Mouse (Mus musculus): ENCODE results near the gene Smg5.
A peak's percentile ranks its signal among the peaks of the same experiment; 100 is the strongest.
"Not testable (repeated sequence)": the region's sequence is repeated elsewhere in the genome, so short reads cannot be mapped to it uniquely, and the experiment has no call there.

Smg5 gene

GRCm38 (mm10) chr3:88336058-88337013, at the start of gene Smg5, which contains the start of gene Tmem79:
TSS of gene Smg5 (plus strand) at chr3:88336260.
TSS of gene Tmem79 (minus strand) at chr3:88336148.
- DNase-seq, result peak; percentile 97

GRCm38 (mm10) chr3:88287110-88287509, 49.0 kb upstream of the Smg5 start, which contains the start of gene Gm38392:
TSS of gene Gm38392 (minus strand) at chr3:88287210.
- DNase-seq, result no peak

- not testable (repeated sequence) for DNase-seq
Measured at GRCm38 (mm10) chr3:88288133-88288713, 47.8 kb upstream of the Smg5 start.

GRCm38 (mm10) chr3:88291970-88292369, 44.1 kb upstream of the Smg5 start:
- peak; percentile 35 to 54 for DNase-seq

- not testable (repeated sequence) for DNase-seq
Measured at GRCm38 (mm10) chr3:88295272-88295671, 40.8 kb upstream of the Smg5 start.

- no peak for DNase-seq
Measured at GRCm38 (mm10) chr3:88296110-88296560, 39.9 kb upstream of the Smg5 start.

GRCm38 (mm10) chr3:88296561-88297318, 39.3 kb upstream of the Smg5 start, which contains the start of the genes Tsacc and Cct3:
TSS of gene Tsacc (minus strand) at chr3:88296999.
TSS of gene Cct3 (plus strand) at chr3:88297116.
- peak; percentile 97 to 99 for DNase-seq

GRCm38 (mm10) chr3:88297321-88297851, 38.7 kb upstream of the Smg5 start:
- peak in 1 of 2 experiments; percentile 7 for DNase-seq

- no peak for DNase-seq
Measured at GRCm38 (mm10) chr3:88299172-88299571, 36.9 kb upstream of the Smg5 start.

GRCm38 (mm10) chr3:88324951-88325405, 11.1 kb upstream of the Smg5 start, which contains the start of gene Glmp:
TSS of gene Glmp (plus strand) at chr3:88325023.
- peak; percentile 74 to 83 for DNase-seq

GRCm38 (mm10) chr3:88328956-88329355, 7.1 kb upstream of the Smg5 start:
- no peak for DNase-seq

GRCm38 (mm10) chr3:88331282-88331681, 4.8 kb upstream of the Smg5 start:
- peak; percentile 50 to 76 for DNase-seq

- DNase-seq, result peak; percentile 40 to 53
Measured at GRCm38 (mm10) chr3:88334029-88334658, 1.9 kb upstream of the Smg5 start.

GRCm38 (mm10) chr3:88334902-88335435, 1.1 kb upstream of the Smg5 start:
- DNase-seq, result no peak

- DNase-seq, result peak in 1 of 2 experiments; percentile 51
Measured at GRCm38 (mm10) chr3:88335436-88336053, 515 bp upstream of the Smg5 start.

GRCm38 (mm10) chr3:88337367-88338020, 1.4 kb downstream of the Smg5 start:
- no peak for DNase-seq

- no peak for DNase-seq
Measured at GRCm38 (mm10) chr3:88338316-88338715, 2.3 kb downstream of the Smg5 start.

GRCm38 (mm10) chr3:88339006-88339405, 2.9 kb downstream of the Smg5 start:
- no peak for DNase-seq

GRCm38 (mm10) chr3:88350732-88351131, 14.7 kb downstream of the Smg5 start:
- DNase-seq, result no peak

- DNase-seq, result no peak
Measured at GRCm38 (mm10) chr3:88352907-88353306, 16.8 kb downstream of the Smg5 start.

Data from kidney, postnatal 36 days (tissue).